Mouse (Mus musculus): ENCODE results near the gene Zyg11a.

GRCm38 (mm10) chr4:108143778-108144177 lies 74.1 kb downstream of the Zyg11a start:
- TF ChIP-seq CTCF (IDR thresholded peaks at IDR 0.05; ENCODE audit: low read depth, low read length) (no peak), POLR2A (IDR thresholded peaks at IDR 0.05; ENCODE audit: borderline replicate concordance, low read depth, low read length) (no peak)
